Mouse (Mus musculus) kidney, embryonic 16.5 days (tissue): ENCODE measurements at regions not wholly inside any gene's neighbourhood (a gene's known extent, or its start where the extent isn't known, plus 50 kb on each side); places are given as distances from the start of the nearest gene placed in this dataset.

ENCODE experiments used
- ATAC-seq: fragments of 200-750 bp; cut with Nextera tagmentation; 2 replicates; pipeline ENCODE4 v1.8.0; 2017; ENCODE audit warnings: moderate TSS enrichment; ENCODE audit not compliant: low FRiP score, low TSS enrichment
- H3K27ac ChIP-seq: fragments of 300-500 bp; sonication (generic); 2 replicates; pipeline ENCODE4 v1.5.1; 2014; ENCODE audit warnings: low read length
- H3K27me3 ChIP-seq: fragments of 300-500 bp; sonication (generic); 2 replicates; pipeline ENCODE4 v1.6.1; 2014; ENCODE audit warnings: low read length, control low read depth, mixed read lengths; ENCODE audit not compliant: insufficient read depth
- H3K36me3 ChIP-seq: fragments of 300-500 bp; sonication (generic); 2 replicates; pipeline ENCODE4 v1.6.1; 2014; ENCODE audit warnings: low read length, control low read depth, mixed read lengths; ENCODE audit not compliant: insufficient read depth
- H3K4me1 ChIP-seq: fragments of 300-500 bp; sonication (generic); 2 replicates; pipeline ENCODE4 v1.6.1; 2014; ENCODE audit warnings: low read length, control low read depth, mixed read lengths; ENCODE audit not compliant: insufficient read depth
- H3K4me2 ChIP-seq: fragments of 300-500 bp; sonication (generic); replicated peaks from 2 replicates; pipeline ENCODE4 v1.6.1; 2014; ENCODE audit warnings: low read depth, low read length
- H3K4me3 ChIP-seq: fragments of 300-500 bp; sonication (generic); 2 replicates; pipeline ENCODE4 v1.5.1; 2014; ENCODE audit warnings: mild to moderate bottlenecking, low read length
- H3K9ac ChIP-seq: fragments of 300-500 bp; sonication (generic); replicated peaks from 2 replicates; pipeline ENCODE4 v1.6.1; 2014; ENCODE audit warnings: low read length
- H3K9me3 ChIP-seq: fragments of 300-500 bp; sonication (generic); 2 replicates; pipeline ENCODE4 v1.6.1; 2016; ENCODE audit warnings: low read length, control low read depth
- WGBS: fragments of 180-500 bp; shearing (Covaris S2); extraction: QIAGEN DNeasy Blood & Tissue Kit; methylation state at CpG from one replicate; pipeline ENCODE4 v1.1.7; 2014; 5-methylcytosine and 5-hydroxymethylcytosine counted together

GRCm38 (mm10) chr11:79748606-79749125, 157.7 kb downstream of the Rab11fip4 start:
- no peak for ATAC-seq
- no peak overlapping the region for H3K4me3 ChIP-seq
- 97% methylated on average over 7 of the region's 7 CpGs for WGBS
- H3K4me1 ChIP-seq: 0 out of 2 replicates have a peak, but pooled peaks cover 7% of the 10 kb centered on the region
- H3K27ac ChIP-seq: no peak overlapping the region
- H3K4me2 ChIP-seq: no peak overlapping the region
- no peak overlapping the region for H3K9ac ChIP-seq
- no peaks in the 10 kb centered on the region for H3K36me3 ChIP-seq
- H3K9me3 ChIP-seq: no peaks in the 10 kb centered on the region
- no peaks in the 10 kb centered on the region for H3K27me3 ChIP-seq

DNA sequence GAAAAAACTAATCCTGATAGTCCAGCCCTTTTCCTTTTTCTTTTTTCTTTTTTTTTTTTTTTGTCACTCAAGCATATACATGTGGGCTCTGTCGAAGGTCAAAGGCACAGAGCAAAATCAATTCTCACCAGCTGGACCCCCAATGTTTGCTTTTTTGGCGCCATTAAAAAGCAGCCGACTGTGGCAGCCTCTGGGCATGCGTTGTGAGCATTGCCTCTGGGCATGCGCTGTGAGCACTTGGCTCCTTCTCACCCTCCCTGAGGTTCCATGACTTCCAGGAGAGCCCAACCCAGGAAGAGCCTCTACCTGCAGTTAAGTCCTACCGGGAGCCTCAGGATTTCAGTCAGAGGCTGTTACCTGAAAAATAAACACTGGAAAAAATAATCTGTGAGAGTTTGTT, 156.8 kb downstream of the Rab11fip4 start:
- Histone ChIP-seq H3K4me2 (no peak overlapping the region), H3K4me3 (no peak overlapping the region), H3K4me1 (0 out of 2 replicates have a peak, but pooled peaks cover 5% of the 10 kb centered on the region), H3K27me3 (no peaks in the 10 kb centered on the region), H3K27ac (no peak overlapping the region), H3K36me3 (no peaks in the 10 kb centered on the region), H3K9ac (no peak overlapping the region), H3K9me3 (no peaks in the 10 kb centered on the region)
- WGBS: 54% methylated on average over 6 of the region's 6 CpGs
- ATAC-seq: no peak
